Mouse (Mus musculus): ENCODE measurements around the gene Guk1. TPM values are rescaled to one million over a fixed set of nuclear protein-coding genes. Genes with fewer than 3 reads are reported as not detected.

The Guk1 gene
- polyA plus RNA-seq, 2 experiments = 40.2 to 64.2 TPM

- no peak for ATAC-seq (ENCODE audit: insufficient read depth)
- Histone ChIP-seq H3K4me3 (ENCODE audit: insufficient read depth in 1 of 2, low read depth in 2 of 2, low read length in 2 of 2) (no peak overlapping the region), H3K9ac (replicated peaks) (no peak overlapping the region), H3K27ac (no peak overlapping the region), H3K4me2 (ENCODE audit: low read depth) (no peak overlapping the region), H3K9me3 (ENCODE audit: control insufficient read depth, low read length) (no peaks in the 10 kb centered on the region), H3K4me1 (replicated peaks; ENCODE audit: control insufficient read depth in 2 of 2, insufficient read depth in 2 of 2, low read length in 1 of 2) (peaks cover 0 to 2% of the 10 kb centered on the region in 2 experiments; a peak in 1 of 4 replicates), H3K36me3 (replicated peaks; ENCODE audit: control insufficient read depth, insufficient read depth, low read depth) (no peaks in the 10 kb centered on the region), H3K27me3 (ENCODE audit: control insufficient read depth, insufficient read depth, low read length) (peaks cover 34% of the 10 kb centered on the region)
- WGBS (ENCODE audit: insufficient replicate concordance) = 54% methylated on average over 12 of the region's 12 CpGs
- DNase-seq (ENCODE audit: low read depth in 3 of 3, low spot score in 3 of 3) = no peak
- no peak for TF ChIP-seq EP300 (IDR thresholded peaks at IDR 0.05; ENCODE audit: low read depth)
- TF ChIP-seq CTCF (IDR thresholded peaks at IDR 0.05; ENCODE audit: low read depth) = no peak
These were observed 54.9 kb downstream of the Guk1 start for GRCm38 (mm10) chr11:59136994-59137706.

- Histone ChIP-seq H3K27ac (no peak within 1 kb of the TSS), H3K9me3 (ENCODE audit: control insufficient read depth, low read length) (no peaks in the 10 kb centered on the region), H3K4me2 (ENCODE audit: low read depth) (no peak within 1 kb of the TSS), H3K4me3 (ENCODE audit: insufficient read depth in 1 of 2, low read depth in 2 of 2, low read length in 2 of 2) (no peak within 1 kb of the TSS), H3K4me1 (replicated peaks; ENCODE audit: control insufficient read depth in 2 of 2, insufficient read depth in 2 of 2, low read length in 1 of 2) (no peaks in the 10 kb centered on the region), H3K9ac (replicated peaks) (no peak within 1 kb of the TSS), H3K36me3 (replicated peaks; ENCODE audit: control insufficient read depth, insufficient read depth, low read depth) (no peaks in the 10 kb centered on the region), H3K27me3 (ENCODE audit: control insufficient read depth, insufficient read depth, low read length) (peaks cover 34% of the 10 kb centered on the region)
- ATAC-seq (ENCODE audit: insufficient read depth) = no peak
- no peak for DNase-seq (ENCODE audit: low read depth in 3 of 3, low spot score in 3 of 3)
- TF ChIP-seq EP300 (IDR thresholded peaks at IDR 0.05; ENCODE audit: low read depth) = no peak
- WGBS (ENCODE audit: insufficient replicate concordance) = 17% methylated on average over 44 of the region's 44 CpGs
These were observed 56.0 kb downstream of the Guk1 start, which contains the start of gene Obscn for GRCm38 (mm10) chr11:59135904-59136452. Obscn (minus strand) TSS chr11:59136402.

DNA sequence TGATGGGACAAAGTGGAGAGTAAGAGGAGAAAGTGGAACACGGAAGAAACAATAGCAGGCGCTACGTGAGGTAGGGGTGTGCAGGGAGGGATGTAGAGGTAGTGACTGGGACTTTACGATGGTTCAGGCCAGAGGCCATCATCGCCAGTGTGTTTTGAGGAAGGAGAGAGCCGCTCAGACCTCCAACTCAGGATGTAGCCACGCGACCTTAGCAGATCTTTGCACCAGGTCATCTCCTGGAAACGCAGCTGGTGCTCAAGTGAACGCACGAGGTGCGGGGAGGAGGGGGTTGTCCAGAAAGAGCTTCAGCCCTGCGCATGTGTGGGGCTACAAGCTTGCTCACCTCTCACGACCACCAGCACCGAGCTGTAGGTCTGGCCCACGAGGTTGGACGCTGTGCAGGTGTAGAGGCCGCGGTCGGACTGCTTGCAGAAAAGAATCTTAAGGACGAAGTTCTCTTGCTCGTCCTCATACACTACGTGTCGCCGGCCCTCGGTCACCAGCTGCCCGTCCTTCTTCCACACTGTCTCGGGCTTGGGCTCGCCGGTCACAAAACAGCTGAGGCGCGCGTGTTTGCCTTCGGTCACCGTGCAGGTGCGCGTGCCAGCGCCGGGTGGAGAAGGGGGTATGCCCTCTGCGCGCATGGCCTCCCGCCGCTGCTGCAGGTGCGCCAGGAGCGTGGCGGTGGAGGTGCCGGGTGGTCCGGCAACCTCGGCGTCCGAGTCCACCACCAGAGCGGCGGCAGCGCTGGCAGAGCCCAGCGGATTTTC, 56.8 kb downstream of the Guk1 start:
- no peaks in the 10 kb centered on the region for H3K4me1 ChIP-seq (replicated peaks; ENCODE audit: control insufficient read depth in 2 of 2, insufficient read depth in 2 of 2, low read length in 1 of 2)
- H3K4me2 ChIP-seq (ENCODE audit: low read depth) = no peak overlapping the region
- H3K4me3 ChIP-seq (ENCODE audit: insufficient read depth in 1 of 2, low read depth in 2 of 2, low read length in 2 of 2) = no peak overlapping the region
- TF ChIP-seq EP300 (IDR thresholded peaks at IDR 0.05; ENCODE audit: low read depth) (no peak), CTCF (IDR thresholded peaks at IDR 0.05; ENCODE audit: low read depth) (no peak)
- peaks cover 34% of the 10 kb centered on the region for H3K27me3 ChIP-seq (ENCODE audit: control insufficient read depth, insufficient read depth, low read length)
- 8% methylated on average over 55 of the region's 55 CpGs for WGBS (ENCODE audit: insufficient replicate concordance)
- H3K9me3 ChIP-seq (ENCODE audit: control insufficient read depth, low read length) = no peaks in the 10 kb centered on the region
- no peak for DNase-seq (ENCODE audit: low read depth in 3 of 3, low spot score in 3 of 3)
- H3K36me3 ChIP-seq (replicated peaks; ENCODE audit: control insufficient read depth, insufficient read depth, low read depth) = no peaks in the 10 kb centered on the region
- H3K9ac ChIP-seq (replicated peaks) = no peak overlapping the region
- H3K27ac ChIP-seq = no peak overlapping the region
- no peak for ATAC-seq (ENCODE audit: insufficient read depth)

- TF ChIP-seq CTCF (IDR thresholded peaks at IDR 0.05; ENCODE audit: low read depth) (0 out of 2 replicates have a peak, but pooled peaks have one; percentile 18), EP300 (IDR thresholded peaks at IDR 0.05; ENCODE audit: low read depth) (no peak)
- H3K4me3 ChIP-seq (ENCODE audit: insufficient read depth in 1 of 2, low read depth in 2 of 2, low read length in 2 of 2) = no peak overlapping the region
- no peak for DNase-seq (ENCODE audit: low read depth in 3 of 3, low spot score in 3 of 3)
- H3K27me3 ChIP-seq (ENCODE audit: control insufficient read depth, insufficient read depth, low read length) = peaks cover 34% of the 10 kb centered on the region
- H3K9me3 ChIP-seq (ENCODE audit: control insufficient read depth, low read length) = no peaks in the 10 kb centered on the region
- no peaks in the 10 kb centered on the region for H3K36me3 ChIP-seq (replicated peaks; ENCODE audit: control insufficient read depth, insufficient read depth, low read depth)
- 6% methylated on average over 35 of the region's 35 CpGs for WGBS (ENCODE audit: insufficient replicate concordance)
- H3K27ac ChIP-seq = no peak overlapping the region
- no peak overlapping the region for H3K4me2 ChIP-seq (ENCODE audit: low read depth)
- no peak for ATAC-seq (ENCODE audit: insufficient read depth)
- no peaks in the 10 kb centered on the region for H3K4me1 ChIP-seq (replicated peaks; ENCODE audit: control insufficient read depth in 2 of 2, insufficient read depth in 2 of 2, low read length in 1 of 2)
- H3K9ac ChIP-seq (replicated peaks) = no peak overlapping the region
These were observed 57.5 kb downstream of the Guk1 start for GRCm38 (mm10) chr11:59134373-59134997.

Other genes starting within 250 kb of the Guk1 start
- gene Hist3h2ba, start 243.3 kb downstream of the Guk1 start, polyA plus RNA-seq (2012; rRNA removed) = 15.7 and 16.0 TPM in 2 replicates
- gene Hist3h2ba, start 243.3 kb downstream of the Guk1 start, polyA plus RNA-seq (2014; fragmentation: Nextera tagmentation; extraction: Ambion mirVana) = 4.2 and 6.0 TPM in 2 replicates
- 11.0 and 11.5 TPM in 2 replicates for gene Hist3h2a, start 237.5 kb downstream of the Guk1 start, polyA plus RNA-seq (2012; rRNA removed)
- gene Hist3h2a, start 237.5 kb downstream of the Guk1 start, polyA plus RNA-seq (2014; fragmentation: Nextera tagmentation; extraction: Ambion mirVana) = 13.5 and 16.7 TPM in 2 replicates
- 0.05 and 0.06 TPM in 2 replicates for gene Trim17, start 237.5 kb downstream of the Guk1 start, polyA plus RNA-seq (2012; rRNA removed)
- 0.06 and 0.14 TPM in 2 replicates for gene Trim17, start 237.5 kb downstream of the Guk1 start, polyA plus RNA-seq (2014; fragmentation: Nextera tagmentation; extraction: Ambion mirVana)
- gene Trim11, start 214.1 kb downstream of the Guk1 start, polyA plus RNA-seq (2012; rRNA removed) = 8.1 and 8.3 TPM in 2 replicates
- 6.4 and 6.9 TPM in 2 replicates for gene Trim11, start 214.1 kb downstream of the Guk1 start, polyA plus RNA-seq (2014; fragmentation: Nextera tagmentation; extraction: Ambion mirVana)
- 0.11 TPM in 2 replicates for gene Obscn, start 55.8 kb downstream of the Guk1 start, polyA plus RNA-seq (2012; rRNA removed)
- gene Obscn, start 55.8 kb downstream of the Guk1 start, polyA plus RNA-seq (2014; fragmentation: Nextera tagmentation; extraction: Ambion mirVana) = 0.06 and 0.13 TPM in 2 replicates
- gene Iba57, start 28.5 kb downstream of the Guk1 start, polyA plus RNA-seq (2012; rRNA removed) = 7.9 and 8.0 TPM in 2 replicates
- gene Iba57, start 28.5 kb downstream of the Guk1 start, polyA plus RNA-seq (2014; fragmentation: Nextera tagmentation; extraction: Ambion mirVana) = 4.4 and 4.7 TPM in 2 replicates
- 0.08 and 0.10 TPM in 2 replicates for gene Gjc2, start 9.0 kb downstream of the Guk1 start, polyA plus RNA-seq (2012; rRNA removed)
- gene Gjc2, start 9.0 kb downstream of the Guk1 start, polyA plus RNA-seq (2014; fragmentation: Nextera tagmentation; extraction: Ambion mirVana) = 0.13 TPM in 1 of 2 replicates, not detected in the other
- 25.3 and 41.2 TPM in 2 replicates for gene Mrpl55, start 10.3 kb upstream of the Guk1 start, polyA plus RNA-seq (2012; rRNA removed)
- 56.8 and 59.8 TPM in 2 replicates for gene Mrpl55, start 10.3 kb upstream of the Guk1 start, polyA plus RNA-seq (2014; fragmentation: Nextera tagmentation; extraction: Ambion mirVana)
- gene 2310033P09Rik, start 16.1 kb upstream of the Guk1 start, polyA plus RNA-seq (2012; rRNA removed) = 13.3 and 23.6 TPM in 2 replicates
- gene 2310033P09Rik, start 16.1 kb upstream of the Guk1 start, polyA plus RNA-seq (2014; fragmentation: Nextera tagmentation; extraction: Ambion mirVana) = 16.2 and 17.4 TPM in 2 replicates
- 177 and 190 TPM in 2 replicates for gene Arf1, start 36.1 kb upstream of the Guk1 start, polyA plus RNA-seq (2012; rRNA removed)
- gene Arf1, start 36.1 kb upstream of the Guk1 start, polyA plus RNA-seq (2014; fragmentation: Nextera tagmentation; extraction: Ambion mirVana) = 227 and 235 TPM in 2 replicates
- gene Wnt3a, start 98.5 kb upstream of the Guk1 start, polyA plus RNA-seq (2012; rRNA removed) = 0.01 and 0.03 TPM in 2 replicates
- gene Wnt3a, start 98.5 kb upstream of the Guk1 start, polyA plus RNA-seq (2014; fragmentation: Nextera tagmentation; extraction: Ambion mirVana) = not detected in 2 replicates
- 0.08 and 0.12 TPM in 2 replicates for gene Wnt9a, start 114.7 kb upstream of the Guk1 start, polyA plus RNA-seq (2012; rRNA removed)
- gene Wnt9a, start 114.7 kb upstream of the Guk1 start, polyA plus RNA-seq (2014; fragmentation: Nextera tagmentation; extraction: Ambion mirVana) = 0.04 and 0.08 TPM in 2 replicates
- not detected in 2 replicates for gene Prss38, start 183.4 kb upstream of the Guk1 start, polyA plus RNA-seq (2012; rRNA removed)
- gene Prss38, start 183.4 kb upstream of the Guk1 start, polyA plus RNA-seq (2014; fragmentation: Nextera tagmentation; extraction: Ambion mirVana) = not detected in 2 replicates

Data from liver, embryonic 14.5 days (tissue).